Mouse (Mus musculus) left cerebral cortex, adult 8-10 months (tissue): ENCODE data around the gene Vopp1. TPM values are rescaled to one million over a fixed set of nuclear protein-coding genes. Genes with fewer than 3 reads are reported as not detected.

Experiments used
- DNase-seq, 2 experiments: peaks; one replicate each; pipeline ENCODE4 v3.0.0; 2022; ENCODE audit warnings: low spot score in 2 of 2
- total RNA-seq, 4 experiments: library from RNA; stranded (reverse); gene quantifications; 2 replicates each; pipeline ENCODE4 v1.2.4; 2022

The Vopp1 gene
- total RNA-seq, 4 experiments from 2014 or later, result 109 to 124 (median 114) TPM

DNA sequence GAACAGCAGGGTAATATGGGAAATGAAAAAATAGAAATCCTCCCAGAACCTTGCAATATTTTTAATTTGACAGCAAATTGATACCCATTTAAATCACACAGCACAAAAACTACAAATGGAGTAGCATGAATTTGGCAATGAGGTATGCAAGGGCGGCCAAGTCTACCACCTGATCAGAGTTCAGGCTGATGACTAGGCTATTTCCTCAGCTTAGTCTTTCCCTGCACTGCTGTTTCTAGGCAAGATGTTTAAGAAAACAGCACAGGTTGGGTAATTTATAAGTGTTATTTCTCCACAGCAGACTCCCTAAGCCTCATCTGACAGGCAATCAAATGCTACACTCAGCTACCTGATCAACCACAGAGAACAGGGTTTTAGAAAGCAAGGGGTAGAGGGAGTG is 40.7 kb downstream of the Vopp1 start:
- no peak for DNase-seq

GRCm38 (mm10) chr6:57782658-57783057 is 42.3 kb downstream of the Vopp1 start:
- DNase-seq, result no peak

DNA sequence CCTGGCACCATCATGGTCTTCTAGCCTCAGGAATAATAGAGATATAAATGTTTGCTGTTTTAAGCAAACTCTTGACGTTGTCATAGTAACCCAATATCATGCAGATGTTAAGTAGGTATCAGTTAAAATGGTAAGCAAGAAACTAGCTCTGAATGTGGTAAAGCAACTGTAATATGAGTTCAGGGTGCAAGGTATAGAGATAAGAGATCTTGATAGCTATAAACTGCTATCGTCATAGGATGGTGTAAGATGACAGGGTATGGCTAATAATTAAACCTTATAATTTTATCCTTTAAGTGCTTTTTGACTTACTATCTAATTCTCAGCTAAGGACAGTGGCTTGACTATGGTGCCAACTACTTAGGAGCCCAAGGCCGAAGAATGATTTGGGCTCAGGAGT is 44.6 kb downstream of the Vopp1 start:
- DNase-seq, result no peak

DNA sequence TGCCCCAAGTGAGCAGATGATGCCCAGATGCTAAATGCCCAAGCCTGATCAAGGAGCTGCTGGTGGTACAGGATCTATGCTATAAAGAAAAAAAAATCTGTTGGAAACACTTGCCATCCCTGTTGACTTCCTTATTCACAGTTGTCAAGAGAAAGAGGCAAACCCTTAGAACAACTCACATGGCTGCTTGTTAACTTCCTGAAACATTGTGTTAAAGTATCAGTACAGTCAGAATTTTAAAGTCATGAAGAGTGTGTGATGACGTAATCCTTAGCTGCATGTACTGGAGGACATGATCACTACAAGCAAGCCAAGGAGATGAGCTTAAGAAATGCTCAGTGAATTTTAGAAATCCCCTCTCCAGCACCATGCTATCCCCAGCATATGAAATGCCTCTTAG is 51.2 kb downstream of the Vopp1 start:
- DNase-seq, result no peak

GRCm38 (mm10) chr6:57770467-57771190 is 54.3 kb downstream of the Vopp1 start:
- DNase-seq, result no peak

DNA sequence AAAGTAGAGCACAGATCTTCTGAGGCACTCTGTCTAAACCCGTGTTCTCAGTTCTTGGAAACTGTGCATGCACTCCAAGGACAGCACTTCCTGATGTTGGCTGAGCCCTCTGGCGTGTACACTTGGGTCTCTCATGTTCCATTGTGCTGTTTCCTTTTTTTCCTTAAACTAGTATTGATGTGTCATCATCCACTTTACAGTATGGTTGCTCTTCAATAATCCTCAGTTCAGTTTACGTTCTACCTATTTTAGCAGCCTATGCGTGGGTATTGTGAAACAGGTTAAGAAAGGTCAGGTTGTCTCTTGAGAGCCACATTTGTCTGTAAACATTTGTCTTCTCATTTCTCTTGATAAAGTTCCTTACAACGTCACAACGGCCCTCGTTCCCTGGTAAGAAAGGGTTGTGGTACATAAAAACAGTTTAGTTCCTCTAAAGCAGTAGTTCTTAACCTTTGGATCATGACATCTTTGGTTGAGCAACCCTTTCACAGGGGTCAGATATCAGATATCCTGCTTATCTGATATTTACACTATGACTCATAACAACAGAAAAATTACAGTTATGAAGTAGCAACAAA is 55.9 kb downstream of the Vopp1 start:
- no peak for DNase-seq

DNA sequence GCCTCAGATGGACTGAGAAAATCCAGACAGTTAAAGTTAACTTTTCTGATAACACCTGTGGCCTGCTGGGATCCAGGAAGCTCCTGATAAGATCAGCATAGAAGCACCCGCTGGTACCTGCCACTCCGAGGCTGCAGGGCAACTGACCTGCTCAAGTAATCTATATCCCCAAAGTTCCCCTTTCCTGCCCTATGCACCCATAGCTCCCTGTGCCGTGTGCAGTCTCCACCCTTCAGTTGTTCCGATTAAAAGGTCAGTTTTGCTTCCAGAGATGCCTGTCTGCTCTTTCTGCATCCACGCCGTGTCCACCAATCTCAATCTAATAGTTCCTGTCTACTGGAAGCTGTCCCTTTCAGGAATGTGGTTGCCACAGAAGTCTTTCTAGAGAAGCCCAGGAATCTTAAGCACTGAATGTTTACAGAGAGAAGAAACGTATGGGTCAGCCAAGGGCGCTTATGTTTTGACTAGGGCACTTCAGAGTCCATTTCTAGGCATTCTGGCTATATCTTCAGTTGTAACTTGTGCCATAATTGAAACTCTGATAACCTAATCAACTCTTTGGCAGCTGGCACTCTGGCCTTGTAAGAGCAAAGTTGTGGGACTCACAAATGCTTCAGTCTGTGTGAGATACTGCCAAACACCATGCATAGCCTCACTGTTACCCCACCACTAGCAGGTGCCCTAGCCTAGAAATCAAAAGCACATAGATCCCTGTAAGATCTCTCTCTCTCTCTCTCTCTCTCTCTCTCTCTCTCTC is 57.7 kb downstream of the Vopp1 start:
- DNase-seq, result no peak

GRCm38 (mm10) chr6:57766287-57766686 is 58.7 kb downstream of the Vopp1 start:
- no peak for DNase-seq

DNA sequence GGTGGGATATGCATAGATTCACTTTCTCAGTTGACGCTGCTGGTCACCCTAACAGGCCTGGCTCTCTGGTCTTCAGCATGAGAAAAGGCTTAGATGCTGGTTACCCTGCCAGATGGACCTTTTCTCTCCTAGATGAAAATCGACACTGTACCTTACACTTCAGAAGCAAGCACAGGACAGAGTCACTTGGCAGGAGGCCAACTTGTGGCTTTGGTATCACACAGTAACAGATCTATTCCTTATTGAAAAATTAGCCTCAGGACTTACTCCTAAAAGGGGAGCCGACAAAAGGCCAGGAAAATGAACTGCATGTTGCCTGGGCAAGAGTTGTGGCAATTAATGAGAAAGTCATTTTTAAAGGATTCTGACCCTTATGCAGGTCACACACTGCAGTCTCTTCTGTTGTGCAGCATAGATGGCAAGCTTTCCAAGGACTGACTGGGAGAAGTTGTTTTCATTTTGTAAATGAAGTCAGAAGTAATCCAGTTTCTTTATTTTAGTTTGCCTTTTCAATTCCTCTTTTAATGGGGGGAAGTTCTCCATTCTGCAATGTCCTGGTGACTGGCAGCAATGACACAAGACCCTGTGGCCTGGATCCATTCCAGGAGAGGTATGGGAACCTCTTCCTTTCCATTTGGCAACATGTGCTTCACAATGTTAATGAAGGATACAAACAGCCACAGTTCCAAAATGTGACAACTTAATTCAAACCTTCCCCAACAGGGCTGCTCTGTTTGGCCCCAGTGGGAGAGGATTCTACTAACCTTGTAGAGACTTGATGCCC is 59.7 kb downstream of the Vopp1 start:
- no peak for DNase-seq

GRCm38 (mm10) chr6:57763054-57763453 is 61.9 kb downstream of the Vopp1 start:
- no peak for DNase-seq

GRCm38 (mm10) chr6:57753962-57754759 is 70.8 kb downstream of the Vopp1 start:
- DNase-seq, result no peak

GRCm38 (mm10) chr6:57745748-57746129 is 79.2 kb downstream of the Vopp1 start:
- DNase-seq, result no peak

DNA sequence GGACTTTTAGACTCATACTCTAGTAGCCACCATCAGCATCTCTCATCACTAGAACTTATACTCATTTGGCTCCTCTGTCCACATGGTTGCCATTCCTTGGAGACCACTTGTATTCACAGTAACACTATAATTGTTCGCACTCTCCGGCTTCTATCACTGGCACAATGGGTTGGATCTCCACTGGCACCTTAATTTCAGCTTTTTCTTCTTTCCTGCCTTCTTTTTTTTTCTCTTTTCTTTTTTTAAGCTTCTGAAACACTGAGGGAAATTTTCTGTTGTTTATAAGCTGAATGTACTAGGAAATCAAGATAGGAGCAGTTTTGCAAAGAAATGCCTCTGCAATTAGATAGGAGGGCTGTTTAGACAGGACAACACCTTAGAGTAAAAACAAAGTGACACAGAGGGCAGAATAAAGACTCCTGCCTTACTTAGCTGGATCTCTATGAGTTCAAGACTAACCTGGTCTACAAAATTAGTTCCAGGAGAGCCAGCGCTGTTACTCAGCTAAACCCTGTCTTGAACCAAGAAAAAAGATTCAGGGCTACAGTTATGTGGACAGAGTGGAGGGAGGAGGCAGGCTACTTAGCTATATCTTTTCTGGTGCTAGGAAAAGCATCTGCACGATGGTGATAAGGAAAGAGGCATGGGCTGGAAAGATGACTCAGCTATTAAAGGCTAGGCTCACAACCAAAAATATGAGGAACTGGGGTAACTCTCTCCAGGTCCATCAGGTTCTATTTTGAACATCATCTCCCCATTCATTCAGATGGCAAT is 79.8 kb downstream of the Vopp1 start:
- DNase-seq, result no peak

- DNase-seq, result no peak
These were observed 80.8 kb downstream of the Vopp1 start for GRCm38 (mm10) chr6:57744123-57744522.

DNA sequence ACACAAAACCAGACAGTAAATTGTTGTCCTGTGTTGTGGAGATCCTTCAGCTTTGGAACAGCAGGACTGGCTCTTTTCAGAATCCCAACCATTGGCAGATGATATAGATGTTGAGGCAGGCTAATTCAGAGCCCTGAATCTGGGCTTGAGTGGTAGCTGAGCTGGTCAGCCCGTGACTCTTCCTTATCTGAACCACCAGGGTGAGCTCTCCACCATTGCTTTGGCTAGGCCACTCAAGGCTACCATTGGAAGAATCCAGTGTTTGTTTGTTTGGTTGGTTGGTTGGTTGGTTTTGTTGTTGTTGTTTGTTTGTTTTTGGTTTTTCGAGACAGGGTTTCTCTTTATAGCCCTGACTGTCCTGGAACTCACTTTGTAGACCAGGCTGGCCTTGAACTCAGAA is 81.6 kb downstream of the Vopp1 start:
- DNase-seq, result no peak

- no peak for DNase-seq
These were observed 82.2 kb downstream of the Vopp1 start for GRCm38 (mm10) chr6:57742749-57743148.

GRCm38 (mm10) chr6:57721347-57721746 is 103.6 kb downstream of the Vopp1 start:
- no peak for DNase-seq

DNA sequence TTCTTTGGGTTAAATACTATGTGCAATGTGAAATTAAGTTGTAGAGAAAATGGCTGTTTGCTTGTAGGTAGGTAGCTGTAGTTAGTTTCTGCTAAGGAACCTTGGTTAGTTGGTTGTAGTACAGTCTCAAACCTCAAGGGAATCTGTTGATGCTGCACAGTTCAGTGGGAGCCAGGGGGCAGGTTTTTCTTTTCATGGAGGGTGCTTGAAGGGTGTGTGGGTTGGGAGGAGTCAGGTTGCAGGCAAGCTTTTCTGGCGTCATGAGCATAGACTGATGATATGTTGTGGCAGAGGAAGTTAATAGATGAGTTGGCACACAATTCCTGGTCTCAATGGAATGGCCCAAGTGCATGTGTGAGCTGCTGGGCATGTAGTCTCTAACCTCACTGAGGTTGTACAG is 113.2 kb downstream of the Vopp1 start:
- DNase-seq, result no peak

DNA sequence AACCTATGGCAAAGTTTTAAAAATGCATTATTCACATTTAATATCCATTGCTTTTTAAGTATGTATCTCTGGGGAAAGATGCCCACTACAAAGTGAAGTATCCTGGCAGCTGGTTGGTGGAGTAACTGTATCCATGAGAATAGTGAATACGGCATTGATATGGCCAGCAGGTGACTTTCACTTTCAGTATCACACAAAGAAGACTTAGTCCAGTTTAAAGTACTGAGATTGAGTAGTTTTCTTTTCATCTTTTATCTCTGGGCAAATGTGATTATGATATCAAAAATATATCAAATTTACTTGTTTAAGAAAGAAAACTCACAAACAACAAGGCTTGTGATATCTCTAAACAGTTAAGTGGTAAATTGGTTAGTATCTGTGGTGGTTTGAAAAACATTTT is 118.2 kb downstream of the Vopp1 start:
- DNase-seq, result no peak

DNA sequence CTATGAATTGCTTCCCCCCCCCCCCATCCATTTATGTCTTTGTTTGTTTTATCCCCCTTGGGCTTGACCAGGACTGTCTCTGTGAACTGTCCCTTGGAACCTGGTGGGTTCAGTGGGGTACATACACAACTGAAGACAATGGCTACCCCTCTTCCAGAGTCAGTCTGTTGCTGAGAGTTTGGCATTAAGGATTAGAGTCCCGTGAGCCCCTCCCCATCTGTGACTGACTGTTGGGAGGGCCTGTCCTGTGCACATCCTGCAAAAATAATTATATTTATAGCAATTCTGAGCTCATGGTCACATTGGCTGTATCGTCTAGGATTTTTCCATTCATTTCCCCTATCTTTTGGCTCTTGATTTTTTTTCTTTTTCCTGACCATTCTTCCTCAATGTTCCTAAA is 121.3 kb downstream of the Vopp1 start:
- DNase-seq, result no peak
